Mouse (Mus musculus): ENCODE results near the gene Rnf166.

- no peak for TF ChIP-seq POLR2A (IDR thresholded peaks at IDR 0.05; ENCODE audit: insufficient read length, low read depth)
- TF ChIP-seq MYOG (IDR thresholded peaks at IDR 0.05; ENCODE audit: control insufficient read depth in 1 of 3, insufficient read depth in 1 of 3, insufficient read length in 2 of 3, low read depth in 2 of 3) = no peak
Measured at GRCm38 (mm10) chr8:122432443-122433268, 43.2 kb downstream of the Rnf166 start, which contains the start of gene Cyba.

All from myocyte (in vitro differentiated cells).